Mouse (Mus musculus) kidney, postnatal 10 days (tissue): Measurements from ENCODE around the gene Rrp8.

Experiments used
- DNase-seq: peaks from one replicate; pipeline ENCODE4 v3.0.0; 2021; ENCODE audit warnings: mixed read lengths

Rrp8 gene

GRCm38 (mm10) chr7:105690875-105691274 is 46.3 kb downstream of the Rrp8 start:
- no peak for DNase-seq

GRCm38 (mm10) chr7:105685541-105686197 is 51.5 kb downstream of the Rrp8 start:
- no peak for DNase-seq
